Mouse (Mus musculus) limb, embryonic 10.5 days (tissue): ENCODE measurements at regions not wholly inside any gene's neighbourhood (a gene's known extent, or its start where the extent isn't known, plus 50 kb on each side); places are given as distances from the start of the nearest gene placed in this dataset.

Experiments used
- DNase-seq: peaks from one replicate; pipeline ENCODE4 v3.0.0-alpha.2; 2017; ENCODE audit warnings: low spot score
- H3K27ac ChIP-seq: fragments of 300-500 bp; sonication (generic); 2 replicates; pipeline ENCODE4 v1.5.1; 2016; ENCODE audit warnings: mild to moderate bottlenecking
- H3K27me3 ChIP-seq: fragments of 300-500 bp; sonication (generic); 2 replicates; pipeline ENCODE4 v1.6.1; 2016; ENCODE audit warnings: low read depth, mild to moderate bottlenecking; ENCODE audit not compliant: poor library complexity, severe bottlenecking
- H3K36me3 ChIP-seq: fragments of 300-500 bp; sonication (generic); 2 replicates; pipeline ENCODE4 v1.6.1; 2016; ENCODE audit warnings: mild to moderate bottlenecking, moderate library complexity
- H3K4me1 ChIP-seq: fragments of 300-500 bp; sonication (generic); 2 replicates; pipeline ENCODE4 v1.6.1; 2016
- H3K4me3 ChIP-seq: fragments of 300-500 bp; sonication (generic); 2 replicates; pipeline ENCODE4 v1.5.1; 2016; ENCODE audit warnings: mild to moderate bottlenecking, moderate library complexity
- H3K9me3 ChIP-seq: fragments of 300-500 bp; sonication (generic); replicated peaks from 2 replicates; pipeline ENCODE4 v1.6.1; 2016; ENCODE audit warnings: mild to moderate bottlenecking
- WGBS: fragments of 180-500 bp; shearing (Covaris S2); methylation state at CpG from one replicate; pipeline ENCODE4 v1.1.7; 2016; 5-methylcytosine and 5-hydroxymethylcytosine counted together

DNA sequence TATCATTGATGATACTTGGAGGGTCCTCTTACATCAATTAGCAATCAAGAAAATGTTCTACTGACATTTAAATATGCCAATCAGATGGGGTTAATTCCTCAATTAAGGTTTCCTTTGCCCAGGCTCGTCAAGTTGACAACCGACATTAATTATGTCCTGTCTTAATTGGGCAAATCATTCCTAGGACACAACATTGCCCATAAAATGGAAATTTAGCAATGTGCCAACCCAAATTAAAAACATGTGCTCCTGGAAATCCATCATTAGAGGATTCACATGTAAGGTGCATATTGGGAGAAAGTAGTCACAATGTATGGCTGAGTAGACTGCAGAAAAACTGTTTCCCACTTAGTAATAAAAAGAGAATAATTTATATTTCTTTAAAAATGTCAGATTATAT, 483.6 kb upstream of the B430305J03Rik start:
- WGBS, result 51% methylated on average over 2 of the region's 2 CpGs
- no peaks in the 10 kb centered on the region for H3K27me3 ChIP-seq
- no peak for DNase-seq
- no peak overlapping the region for H3K27ac ChIP-seq
- no peaks in the 10 kb centered on the region for H3K4me1 ChIP-seq
- no peaks in the 10 kb centered on the region for H3K9me3 ChIP-seq
- no peaks in the 10 kb centered on the region for H3K36me3 ChIP-seq
- no peak overlapping the region for H3K4me3 ChIP-seq

DNA sequence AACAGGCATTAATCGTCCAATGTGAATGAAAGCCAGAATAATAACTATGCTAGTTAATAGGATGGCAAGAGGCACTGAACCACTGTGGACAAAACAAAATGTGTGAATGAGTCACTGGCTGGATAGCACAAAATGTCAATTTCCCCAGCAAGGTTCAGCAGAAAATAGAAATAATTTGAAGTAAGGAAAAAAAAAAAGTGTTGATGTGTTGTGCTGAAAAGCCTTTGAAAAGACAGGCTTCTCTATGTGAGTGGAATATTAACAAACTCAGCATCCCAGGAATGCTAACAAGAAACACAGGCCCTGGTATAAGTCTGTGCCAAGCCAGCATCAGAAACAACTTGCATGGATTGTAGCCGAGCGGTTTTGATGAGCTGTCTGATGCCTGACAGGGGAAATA, 481.0 kb upstream of the B430305J03Rik start:
- H3K9me3 ChIP-seq, result no peaks in the 10 kb centered on the region
- no peaks in the 10 kb centered on the region for H3K27me3 ChIP-seq
- no peaks in the 10 kb centered on the region for H3K4me1 ChIP-seq
- H3K4me3 ChIP-seq, result no peak overlapping the region
- H3K27ac ChIP-seq, result no peak overlapping the region
- no peak for DNase-seq
- 87% methylated on average over 3 of the region's 3 CpGs for WGBS
- no peaks in the 10 kb centered on the region for H3K36me3 ChIP-seq

DNA sequence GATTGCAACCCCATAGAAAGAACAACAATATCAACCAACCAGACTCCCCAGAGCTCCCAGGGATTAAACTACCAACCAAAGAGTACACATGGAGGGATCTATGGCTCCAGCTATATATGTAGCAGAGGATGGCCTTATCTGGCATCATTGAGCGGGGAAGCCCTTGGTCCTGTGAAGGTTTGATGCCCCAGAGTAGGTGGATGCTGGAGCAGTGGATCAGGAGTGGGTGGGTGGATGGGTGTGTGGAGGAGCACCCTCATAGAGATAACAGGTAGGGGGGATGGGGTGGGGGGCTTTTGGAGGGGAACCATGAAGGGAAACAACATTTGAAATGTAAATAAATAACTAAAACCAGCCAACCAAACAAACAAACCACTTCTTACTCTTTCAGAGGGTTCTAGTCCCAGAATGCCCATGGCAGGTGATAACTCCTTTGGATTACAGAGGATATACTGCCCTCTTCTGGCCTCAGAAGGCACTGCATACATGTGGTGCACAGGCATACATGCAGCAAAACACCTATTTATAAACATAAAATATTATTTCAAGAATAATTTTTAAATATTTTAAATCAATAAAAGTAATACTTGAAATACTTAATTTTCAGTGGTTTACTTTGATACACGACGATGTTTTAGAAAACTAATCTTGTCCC, 473.7 kb upstream of the B430305J03Rik start:
- Histone ChIP-seq H3K4me1 (no peaks in the 10 kb centered on the region), H3K27ac (no peak overlapping the region), H3K9me3 (no peaks in the 10 kb centered on the region), H3K4me3 (no peak overlapping the region), H3K36me3 (no peaks in the 10 kb centered on the region), H3K27me3 (no peaks in the 10 kb centered on the region)
- DNase-seq, result peak; percentile 48
- WGBS, result 56% methylated on average over 3 of the region's 3 CpGs

DNA sequence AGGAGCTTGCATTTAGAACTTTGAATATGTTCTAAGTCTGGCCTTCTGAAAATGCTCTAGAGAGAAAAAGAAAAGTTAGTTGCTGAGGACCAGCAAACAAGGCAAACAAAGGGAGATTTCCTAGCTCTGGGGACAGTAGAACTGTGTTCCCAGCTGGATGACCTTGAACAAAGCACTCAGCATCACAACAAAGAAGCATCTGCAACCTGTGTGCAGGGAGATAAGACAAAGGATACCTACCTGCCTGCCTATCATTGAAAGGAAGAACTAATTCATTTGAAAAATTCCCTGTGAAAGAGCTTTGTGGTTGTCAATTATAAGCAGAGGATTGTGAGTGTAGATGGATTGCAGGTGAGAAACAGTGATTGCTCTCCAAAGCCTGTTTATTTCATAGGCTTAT, 451.1 kb upstream of the B430305J03Rik start:
- Histone ChIP-seq H3K27ac (no peak overlapping the region), H3K27me3 (no peaks in the 10 kb centered on the region), H3K4me3 (no peak overlapping the region), H3K36me3 (no peaks in the 10 kb centered on the region), H3K9me3 (no peaks in the 10 kb centered on the region), H3K4me1 (no peaks in the 10 kb centered on the region)
- DNase-seq, result no peak

DNA sequence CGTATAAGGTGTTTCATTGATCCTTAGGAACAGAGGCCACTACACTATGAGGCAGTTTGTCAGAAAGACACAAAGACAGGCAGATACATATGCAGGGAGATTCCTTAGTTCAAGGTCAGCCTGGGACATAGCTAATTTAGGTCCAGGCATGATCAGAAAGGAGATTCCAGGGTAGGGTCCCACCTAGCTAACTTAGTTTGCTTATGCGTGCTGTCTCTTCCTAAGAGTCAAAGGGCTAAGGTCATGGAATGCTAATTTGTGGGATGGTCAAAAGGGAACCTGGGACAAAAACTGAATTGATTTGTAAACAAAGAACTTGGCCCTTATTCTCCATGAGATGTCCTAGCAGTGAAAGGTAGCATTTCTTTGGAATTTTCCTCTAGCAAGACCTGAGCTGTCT, 430.3 kb upstream of the B430305J03Rik start:
- no peaks in the 10 kb centered on the region for H3K27me3 ChIP-seq
- H3K27ac ChIP-seq, result no peak overlapping the region
- no peaks in the 10 kb centered on the region for H3K4me1 ChIP-seq
- WGBS, result 86% methylated on average over 2 of the region's 2 CpGs
- no peaks in the 10 kb centered on the region for H3K36me3 ChIP-seq
- no peak overlapping the region for H3K4me3 ChIP-seq
- no peaks in the 10 kb centered on the region for H3K9me3 ChIP-seq
- DNase-seq, result no peak

DNA sequence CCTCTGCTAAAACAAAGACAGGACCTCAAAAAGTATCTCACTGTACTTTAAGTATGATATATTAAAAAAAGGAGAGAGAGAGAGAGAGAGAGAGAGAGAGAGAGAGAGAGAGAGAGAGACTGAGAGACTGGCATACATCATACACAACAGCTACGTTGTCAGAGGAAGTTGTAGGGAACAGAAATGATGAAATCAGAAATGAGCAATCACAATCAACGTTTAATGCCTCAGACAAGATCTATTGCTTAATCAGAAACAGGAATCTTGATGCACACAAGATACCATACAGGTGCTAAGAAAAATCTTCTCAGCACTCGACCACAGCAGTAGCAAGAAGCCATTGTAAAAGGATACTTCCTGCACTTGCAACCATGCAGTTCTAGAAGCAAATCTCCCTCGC, 424.9 kb upstream of the B430305J03Rik start:
- WGBS, result 81% methylated on average over 4 of the region's 4 CpGs
- DNase-seq, result no peak
- no peaks in the 10 kb centered on the region for H3K36me3 ChIP-seq
- no peaks in the 10 kb centered on the region for H3K27me3 ChIP-seq
- H3K4me3 ChIP-seq, result no peak overlapping the region
- H3K4me1 ChIP-seq, result no peaks in the 10 kb centered on the region
- no peak overlapping the region for H3K27ac ChIP-seq
- no peaks in the 10 kb centered on the region for H3K9me3 ChIP-seq
